Mouse (Mus musculus) kidney, postnatal 4 days (tissue): ENCODE results near the gene Lpin2.

ENCODE experiments used
- DNase-seq, 2 experiments: peaks; one replicate each; pipeline ENCODE4 v3.0.0; 2021; ENCODE audit warnings: mixed read lengths in 2 of 2

Lpin2 gene

GRCm38 (mm10) chr17:71265336-71266051 lies 83.1 kb downstream of the Lpin2 start:
- DNase-seq: no peak

DNA sequence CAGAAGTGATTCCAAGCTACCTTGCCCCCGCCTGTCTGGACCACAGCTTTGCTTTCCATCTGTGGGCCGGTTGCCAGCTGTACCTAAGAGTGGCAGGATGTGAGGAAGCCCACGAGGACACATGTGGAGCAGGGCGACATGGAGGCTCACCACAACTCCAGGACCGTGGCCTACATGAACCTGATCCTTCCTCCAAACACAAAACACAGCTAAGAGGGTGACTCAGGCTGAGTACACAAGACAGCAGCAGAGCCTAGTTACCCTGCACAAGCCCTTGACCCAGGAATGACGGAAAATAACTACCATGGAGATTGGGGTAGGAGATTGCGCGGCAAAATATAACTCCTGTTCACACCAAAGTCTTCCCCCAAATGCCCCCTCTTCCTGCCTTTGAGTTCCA lies 85.0 kb downstream of the Lpin2 start:
- DNase-seq: no peak

DNA sequence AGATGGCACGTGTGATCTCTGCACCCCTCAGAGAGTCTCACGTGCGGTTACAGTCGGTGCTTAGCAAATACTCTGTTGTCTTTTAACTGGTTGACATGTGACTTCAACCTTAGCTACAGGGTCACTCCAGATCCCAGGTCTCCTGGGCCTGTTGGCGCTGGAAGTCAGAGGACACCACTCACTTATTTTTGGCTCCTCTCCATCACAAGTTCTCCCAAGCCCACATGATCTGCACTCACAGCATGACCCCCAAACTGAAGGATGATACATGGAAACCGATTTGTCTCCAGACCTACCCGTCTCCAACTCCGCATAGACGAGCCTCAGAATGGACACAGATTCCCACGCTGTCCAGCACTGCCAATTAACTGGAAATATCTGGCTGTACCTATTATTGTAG lies 85.8 kb downstream of the Lpin2 start:
- DNase-seq: no peak

- no peak for DNase-seq
Observed at GRCm38 (mm10) chr17:71268599-71268998, 86.2 kb downstream of the Lpin2 start.

- DNase-seq: no peak
Observed at GRCm38 (mm10) chr17:71273901-71274300, 91.5 kb downstream of the Lpin2 start.

- no peak for DNase-seq
Observed at GRCm38 (mm10) chr17:71276771-71277170, 94.4 kb downstream of the Lpin2 start.

GRCm38 (mm10) chr17:71277701-71278491 lies 95.5 kb downstream of the Lpin2 start:
- no peak for DNase-seq

DNA sequence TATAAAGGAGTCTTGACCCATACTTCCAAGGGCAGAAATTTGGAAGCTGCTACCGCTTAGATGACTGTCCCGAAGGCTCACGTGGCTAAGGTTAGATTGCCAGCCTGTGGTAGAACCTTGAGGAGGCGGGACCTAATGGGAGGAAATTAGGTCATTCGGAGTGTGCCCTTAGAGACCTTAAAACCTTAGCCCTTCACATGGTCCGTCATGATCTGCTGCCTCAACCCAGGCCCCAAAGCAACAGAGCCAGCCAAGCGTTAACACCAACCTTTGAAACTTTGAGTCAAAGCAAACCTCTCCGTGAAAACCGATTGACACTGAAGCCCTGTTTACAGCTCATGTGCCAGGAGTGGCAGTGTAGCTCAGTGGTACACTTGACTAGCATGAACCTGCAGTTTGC lies 100.4 kb downstream of the Lpin2 start:
- DNase-seq: peak in 1 of 2 experiments; percentile 47

GRCm38 (mm10) chr17:71283237-71283636 lies 100.9 kb downstream of the Lpin2 start:
- peak; percentile 80 to 88 for DNase-seq

- peak in 1 of 2 experiments; percentile 24 for DNase-seq
Observed at GRCm38 (mm10) chr17:71284890-71285289, 102.5 kb downstream of the Lpin2 start.

DNA sequence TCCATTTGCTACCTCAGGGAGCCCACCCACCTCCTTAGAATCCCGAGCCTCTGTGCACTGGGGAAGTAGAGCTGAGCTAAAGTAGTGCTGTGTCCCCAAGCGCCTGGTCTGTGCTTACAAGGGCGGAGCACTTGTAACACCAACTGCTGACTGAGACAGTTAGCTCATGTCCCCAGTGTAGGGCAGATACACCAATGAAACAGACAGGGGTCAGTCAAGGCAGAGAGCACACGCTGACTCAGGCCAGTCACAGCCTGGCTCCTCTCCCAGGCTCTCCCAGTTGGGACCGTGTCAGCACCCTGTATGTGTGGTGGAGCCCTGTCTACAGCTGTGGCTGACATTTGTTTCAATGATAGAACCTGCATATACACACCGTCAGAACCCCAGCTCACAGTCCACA lies 103.6 kb downstream of the Lpin2 start:
- DNase-seq: no peak

DNA sequence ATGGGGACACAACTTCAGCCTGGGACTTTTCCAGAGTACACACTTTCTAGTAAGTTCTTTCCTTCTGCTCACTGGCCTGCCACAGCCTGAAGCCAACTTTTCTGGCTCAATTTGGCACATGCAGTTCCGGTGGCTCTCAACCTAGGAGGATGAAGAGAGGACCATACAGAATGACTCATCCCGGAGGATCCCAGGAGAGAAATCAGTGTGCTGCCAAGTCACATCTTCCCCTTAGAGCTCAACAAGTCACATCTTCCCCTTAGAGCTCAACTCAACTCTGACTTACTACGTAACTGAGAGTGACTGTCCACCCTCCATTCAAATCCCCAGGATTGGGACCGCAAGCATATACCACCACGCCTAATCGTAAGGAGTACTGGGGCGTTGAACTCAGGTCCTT lies 105.2 kb downstream of the Lpin2 start:
- DNase-seq: no peak

- DNase-seq: no peak
Observed at GRCm38 (mm10) chr17:71288145-71288758, 105.9 kb downstream of the Lpin2 start.

DNA sequence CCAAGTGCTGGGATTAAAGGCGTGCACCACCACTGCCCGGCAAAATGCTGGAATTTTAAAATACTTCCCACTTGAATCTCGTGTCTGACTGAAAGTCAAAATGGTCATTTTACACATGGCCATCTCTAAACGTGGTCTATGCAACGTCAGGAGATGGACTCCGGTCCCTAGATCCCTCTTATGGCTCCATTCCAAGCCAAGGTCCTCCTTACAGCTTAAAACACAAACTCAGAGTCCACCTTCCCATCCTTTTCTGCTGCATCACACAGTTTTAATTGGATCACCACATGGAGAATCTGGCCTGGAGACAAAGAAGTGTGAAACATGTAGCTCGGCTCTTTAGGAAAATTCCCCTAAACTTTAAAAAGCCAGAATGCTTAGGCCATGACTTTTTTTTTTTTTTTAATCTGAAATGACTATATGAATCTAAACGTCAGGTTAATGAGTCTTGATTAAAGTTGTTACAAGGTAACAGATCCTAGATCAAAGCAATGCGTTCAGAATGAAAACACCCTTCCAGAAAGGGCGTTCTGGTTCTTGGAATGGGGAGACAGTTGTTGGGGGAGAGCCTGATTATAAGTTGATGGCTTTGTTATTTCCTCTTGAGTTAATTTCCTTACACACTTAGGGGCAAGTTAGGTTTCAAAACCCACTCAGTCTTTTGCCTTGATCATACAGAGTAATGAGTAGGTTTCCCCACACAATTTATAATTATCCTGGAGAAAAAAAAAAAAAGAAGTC lies 106.6 kb downstream of the Lpin2 start:
- no peak for DNase-seq

DNA sequence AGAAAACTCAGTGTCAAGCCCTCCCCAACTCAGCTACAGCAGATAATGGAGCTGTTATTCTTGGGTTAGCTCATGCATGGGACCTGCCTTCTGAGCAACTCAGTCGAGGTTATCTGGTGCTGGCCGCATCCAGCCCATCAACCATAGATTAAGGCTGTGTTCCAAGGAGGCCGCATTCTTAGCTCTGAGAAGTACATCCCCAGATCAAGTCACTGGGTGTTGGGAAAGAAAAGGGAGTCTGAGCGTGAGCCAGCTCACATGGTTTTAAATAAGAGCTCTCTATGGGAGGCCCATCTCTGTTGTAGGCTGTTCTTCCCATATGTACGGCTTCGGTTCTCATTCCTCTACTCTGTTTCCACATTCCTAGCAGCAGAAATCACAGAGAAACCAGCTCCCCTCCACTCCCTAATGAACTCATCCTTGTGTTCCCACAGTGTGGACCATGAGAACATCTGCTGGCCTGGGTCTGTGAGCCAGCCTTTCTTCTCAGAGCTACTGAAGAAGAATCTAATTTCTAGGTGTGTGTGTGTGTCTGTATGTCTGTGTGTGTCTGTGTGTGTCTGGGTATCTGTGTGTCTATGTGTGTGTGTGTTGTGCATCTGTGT lies 107.3 kb downstream of the Lpin2 start:
- DNase-seq: peak in 1 of 2 experiments; percentile 12

- DNase-seq: no peak
Observed at GRCm38 (mm10) chr17:71290486-71291410, 108.4 kb downstream of the Lpin2 start.

- DNase-seq: no peak
Observed at GRCm38 (mm10) chr17:71291897-71292420, 109.6 kb downstream of the Lpin2 start.

GRCm38 (mm10) chr17:71292897-71293296 lies 110.5 kb downstream of the Lpin2 start:
- DNase-seq: no peak

DNA sequence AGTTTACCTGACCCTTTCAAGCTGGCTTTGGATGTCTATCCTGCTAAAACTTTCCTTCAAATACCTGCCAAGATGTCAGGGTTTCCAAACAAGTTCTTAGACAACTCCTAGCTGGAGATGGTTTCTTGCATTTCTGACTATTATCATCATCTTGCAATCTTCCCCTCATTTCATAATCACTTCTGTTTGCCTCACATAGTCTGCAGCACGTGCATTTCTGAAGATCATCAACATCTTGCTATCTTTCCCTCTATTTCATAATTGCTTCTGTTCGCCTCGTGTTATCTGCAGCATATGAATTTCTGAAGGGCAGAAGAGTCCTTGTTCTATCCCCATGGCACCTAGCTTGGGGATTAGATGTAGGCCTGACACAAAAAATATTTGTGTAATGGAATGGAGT lies 112.2 kb downstream of the Lpin2 start:
- no peak for DNase-seq
